18 mouse cellular contexts compared by ENCODE assay signal in the genomic region with DNA sequence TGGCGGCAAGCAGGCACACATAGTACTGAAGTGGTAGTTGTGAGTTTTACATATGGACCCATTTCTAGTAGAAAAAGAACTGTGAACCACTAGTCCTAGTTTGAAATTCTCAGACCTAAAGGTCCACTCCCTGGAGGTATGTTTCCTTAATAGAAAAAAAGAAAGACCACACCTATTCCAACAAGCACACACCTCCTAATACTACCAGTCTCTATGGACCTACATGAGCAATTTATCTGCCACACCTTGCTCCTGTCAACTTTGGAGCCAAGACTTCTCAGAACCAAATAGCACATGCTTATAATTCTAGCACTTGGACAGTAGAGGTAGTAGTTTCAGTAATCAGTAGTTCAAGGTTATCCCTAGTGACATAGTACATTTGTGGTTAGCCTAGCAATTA.
"Had no signal": no experiment of that assay in that cellular context is flagged by ENCODE, and none has a peak within 500 bp of the region (broad histone marks: within the 10 kb centered on the region; RNA-seq: fewer than 3 reads in every experiment).

No protein-coding gene starts in this region.

- H3K27ac ChIP-seq: liver, embryonic 15.5 days; lung, embryonic 15.5 days; macrophage; midbrain, embryonic 13.5 days; midbrain, embryonic 15.5 days; neural tube, embryonic 12.5 days had no signal

- H3K4me2 ChIP-seq: liver, embryonic 15.5 days; lung, embryonic 15.5 days; midbrain, embryonic 11.5 days; midbrain, embryonic 13.5 days; midbrain, embryonic 15.5 days; neural tube, embryonic 12.5 days had no signal

- H3K36me3 ChIP-seq: liver, embryonic 15.5 days; lung, embryonic 15.5 days; midbrain, embryonic 13.5 days; midbrain, embryonic 15.5 days; neural tube, embryonic 12.5 days had no signal

- H3K27me3 ChIP-seq: liver, embryonic 15.5 days; lung, embryonic 15.5 days; megakaryocyte, embryonic 14.5 days; midbrain, embryonic 13.5 days; midbrain, embryonic 15.5 days; neural tube, embryonic 12.5 days had no signal

- DNase-seq: liver, postnatal 0 days; lung, adult 2 months; lung, postnatal 14 days; lung, postnatal 36 days; right cerebral cortex, postnatal 14 days; spleen, adult 18-20 months; thymus, adult 18-20 months; thymus, postnatal 14 days; thymus, postnatal 36 days had no signal

- H3K4me3 ChIP-seq: liver, embryonic 15.5 days; lung, embryonic 15.5 days; megakaryocyte, embryonic 14.5 days; midbrain, embryonic 13.5 days; midbrain, embryonic 15.5 days; neural tube, embryonic 12.5 days had no signal

- H3K4me1 ChIP-seq: liver, embryonic 15.5 days; lung, embryonic 15.5 days; megakaryocyte, embryonic 14.5 days; midbrain, embryonic 13.5 days; midbrain, embryonic 15.5 days; neural tube, embryonic 12.5 days had no signal

- ATAC-seq: liver, postnatal 0 days; lung, postnatal 0 days; midbrain, embryonic 13.5 days; midbrain, embryonic 15.5 days had no signal

- H3K9ac ChIP-seq: liver, embryonic 15.5 days; liver, postnatal 0 days; lung, embryonic 15.5 days; midbrain, embryonic 13.5 days; midbrain, embryonic 15.5 days; neural tube, embryonic 12.5 days had no signal

- H3K9me3 ChIP-seq: liver, embryonic 15.5 days; lung, embryonic 15.5 days; megakaryocyte, embryonic 14.5 days; midbrain, embryonic 13.5 days; midbrain, embryonic 15.5 days; neural tube, embryonic 12.5 days had no signal
